Mouse (Mus musculus) myocyte (in vitro differentiated cells): Measurements from ENCODE around the gene Cask. TPM values are rescaled to one million over a fixed set of nuclear protein-coding genes. Genes with fewer than 3 reads are reported as not detected.

Source experiments
- H3K27me3 ChIP-seq: one replicate; pipeline ENCODE4 v1.6.1; 2011; ENCODE audit not compliant: control insufficient read depth, insufficient read depth, insufficient read length
- H3K36me3 ChIP-seq: one replicate; pipeline ENCODE4 v1.6.1; 2011; ENCODE audit not compliant: control insufficient read depth, insufficient read depth
- H3K4me2 ChIP-seq: one replicate; pipeline ENCODE4 v1.6.1; 2011; ENCODE audit warnings: low read depth, control low read depth
- H3K4me3 ChIP-seq: one replicate; pipeline ENCODE4 v1.5.1; 2011; ENCODE audit warnings: mild to moderate bottlenecking, control low read depth, moderate library complexity
- H3K79me2 ChIP-seq: one replicate; pipeline ENCODE4 v1.6.1; 2011; ENCODE audit not compliant: control insufficient read depth, insufficient read depth
- H3ac ChIP-seq: one replicate; pipeline ENCODE4 v1.6.1; 2011; ENCODE audit not compliant: control insufficient read depth, insufficient read length
- CEBPB ChIP-seq: IDR thresholded peaks from 2 replicates; pipeline ENCODE4 v1.6.1; 2011; ENCODE audit warnings: mild to moderate bottlenecking, moderate library complexity; ENCODE audit not compliant: poor library complexity, insufficient read depth, severe bottlenecking
- E2F4 ChIP-seq: IDR thresholded peaks from one replicate; pipeline ENCODE4 v1.6.1; 2011; ENCODE audit warnings: mild to moderate bottlenecking, control low read depth, moderate library complexity; ENCODE audit not compliant: insufficient read depth
- MAX ChIP-seq: IDR thresholded peaks from one replicate; pipeline ENCODE4 v1.6.1; 2011; ENCODE audit warnings: low read depth, mild to moderate bottlenecking, control low read depth
- MYOD1 ChIP-seq, 3 experiments: IDR thresholded peaks; one replicate each; pipeline ENCODE4 v1.6.1; 2011; ENCODE audit warnings: control low read depth in 2 of 3, low read depth in 2 of 3, mild to moderate bottlenecking in 2 of 3, moderate library complexity in 1 of 3; ENCODE audit not compliant: insufficient read length in 2 of 3, control insufficient read depth in 1 of 3
- MYOG ChIP-seq, 3 experiments: IDR thresholded peaks; one replicate each; pipeline ENCODE4 v1.6.1; 2011; ENCODE audit warnings: control low read depth in 2 of 3, low read depth in 2 of 3, mild to moderate bottlenecking in 2 of 3; ENCODE audit not compliant: insufficient read length in 2 of 3, control insufficient read depth in 1 of 3, insufficient read depth in 1 of 3
- POLR2A ChIP-seq: IDR thresholded peaks from one replicate; pipeline ENCODE4 v1.6.1; 2011; ENCODE audit warnings: low read depth, mild to moderate bottlenecking, control low read depth, moderate library complexity; ENCODE audit not compliant: insufficient read length
- POLR2AphosphoS2 ChIP-seq: IDR thresholded peaks from one replicate; pipeline ENCODE4 v1.6.1; 2011; ENCODE audit warnings: low read depth, control low read depth; ENCODE audit not compliant: insufficient read length
- REST ChIP-seq: IDR thresholded peaks from one replicate; pipeline ENCODE4 v1.6.1; 2011; ENCODE audit warnings: mild to moderate bottlenecking, control low read depth, moderate library complexity; ENCODE audit not compliant: insufficient read depth, insufficient read length
- SRF ChIP-seq: IDR thresholded peaks from one replicate; pipeline ENCODE4 v1.6.1; 2011; ENCODE audit warnings: low read depth; ENCODE audit not compliant: control insufficient read depth, insufficient read length
- TCF12 ChIP-seq: IDR thresholded peaks from one replicate; pipeline ENCODE4 v1.6.1; 2011; ENCODE audit warnings: mild to moderate bottlenecking, control low read depth; ENCODE audit not compliant: poor library complexity, insufficient read depth, severe bottlenecking
- TCF3 ChIP-seq: IDR thresholded peaks from one replicate; pipeline ENCODE4 v1.6.1; 2011; ENCODE audit warnings: low read depth, control low read depth; ENCODE audit not compliant: insufficient read length
- USF1 ChIP-seq: IDR thresholded peaks from one replicate; pipeline ENCODE4 v1.6.1; 2011; ENCODE audit warnings: low read depth, mild to moderate bottlenecking, control low read depth, moderate library complexity
- polyA plus RNA-seq: library from polyadenylated mRNA; unstranded; fragments of >200 nt; fragmentation: generic; extraction: Trizol; gene quantifications from one replicate; pipeline ENCODE4 v1.2.1, GENCODE M21; 2012; ENCODE audit warnings: missing spikeins

Cask gene
- polyA plus RNA-seq, 1 experiment, result 12.0 TPM

- Histone ChIP-seq H3K79me2 (no peaks in the 10 kb centered on the region), H3K27me3 (no peaks in the 10 kb centered on the region), H3K36me3 (no peaks in the 10 kb centered on the region), H3ac (no peak overlapping the region), H3K4me3 (no peak overlapping the region), H3K4me2 (no peak overlapping the region)
- TF ChIP-seq SRF (no peak), MYOD1 (IDR thresholded peaks at IDR 0.05; ENCODE audit: control insufficient read depth in 1 of 3, insufficient read length in 2 of 3, low read depth in 2 of 3) (no peak), MAX (no peak), TCF3 (no peak), CEBPB (no peak), TCF12 (no peak), MYOG (IDR thresholded peaks at IDR 0.05; ENCODE audit: control insufficient read depth in 1 of 3, insufficient read depth in 1 of 3, insufficient read length in 2 of 3, low read depth in 2 of 3) (no peak), USF1 (no peak), POLR2A (no peak)
Measured at GRCm38 (mm10) chrX:13574872-13575271, 276.3 kb downstream of the Cask start.

DNA sequence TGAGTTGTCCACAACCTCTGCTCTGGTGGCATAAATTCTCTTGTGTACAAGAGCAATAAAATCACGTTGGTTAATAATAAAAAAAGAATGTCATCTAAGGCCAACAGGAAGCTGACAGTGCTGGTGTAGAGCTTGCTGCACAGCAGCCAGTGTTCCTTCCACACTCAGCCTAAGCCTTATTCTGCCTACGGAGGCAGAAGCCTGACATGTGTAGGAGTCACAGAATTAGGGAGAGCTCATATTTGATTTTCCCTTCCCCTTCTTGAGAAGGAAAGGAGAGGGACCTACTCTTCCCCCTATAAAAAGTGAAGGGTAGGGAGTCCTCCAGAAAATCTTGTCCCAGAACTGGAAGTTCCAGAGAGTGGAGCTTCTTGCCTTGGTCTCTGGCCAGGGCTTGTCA, 276.9 kb downstream of the Cask start:
- Histone ChIP-seq H3K4me3 (no peak overlapping the region), H3K79me2 (no peaks in the 10 kb centered on the region), H3K4me2 (no peak overlapping the region), H3K36me3 (no peaks in the 10 kb centered on the region), H3ac (no peak overlapping the region), H3K27me3 (no peaks in the 10 kb centered on the region)
- TF ChIP-seq MYOG (IDR thresholded peaks at IDR 0.05; ENCODE audit: control insufficient read depth in 1 of 3, insufficient read depth in 1 of 3, insufficient read length in 2 of 3, low read depth in 2 of 3) (no peak), SRF (no peak), TCF12 (no peak), POLR2AphosphoS2 (no peak), CEBPB (no peak), MYOD1 (IDR thresholded peaks at IDR 0.05; ENCODE audit: control insufficient read depth in 1 of 3, insufficient read length in 2 of 3, low read depth in 2 of 3) (no peak), MAX (no peak), POLR2A (no peak), E2F4 (no peak), TCF3 (no peak), USF1 (no peak), REST (no peak)

- H3K27me3 ChIP-seq, result no peaks in the 10 kb centered on the region
- no peaks in the 10 kb centered on the region for H3K79me2 ChIP-seq
- no peak overlapping the region for H3K4me2 ChIP-seq
- no peak overlapping the region for H3ac ChIP-seq
- peaks cover 10% of the 10 kb centered on the region for H3K36me3 ChIP-seq
- TF ChIP-seq MYOD1 (IDR thresholded peaks at IDR 0.05; ENCODE audit: control insufficient read depth in 1 of 3, insufficient read length in 2 of 3, low read depth in 2 of 3) (no peak), USF1 (no peak), E2F4 (no peak), MYOG (IDR thresholded peaks at IDR 0.05; ENCODE audit: control insufficient read depth in 1 of 3, insufficient read depth in 1 of 3, insufficient read length in 2 of 3, low read depth in 2 of 3) (no peak), SRF (no peak), POLR2A (no peak), REST (no peak), TCF12 (no peak), POLR2AphosphoS2 (no peak), MAX (no peak), TCF3 (no peak)
- H3K4me3 ChIP-seq, result no peak overlapping the region
Measured at GRCm38 (mm10) chrX:13554504-13554903, 296.7 kb downstream of the Cask start.

GRCm38 (mm10) chrX:13552288-13552687, 298.9 kb downstream of the Cask start:
- Histone ChIP-seq H3K79me2 (no peaks in the 10 kb centered on the region), H3K27me3 (no peaks in the 10 kb centered on the region), H3ac (no peak overlapping the region), H3K4me3 (no peak overlapping the region), H3K36me3 (peaks cover 7% of the 10 kb centered on the region), H3K4me2 (no peak overlapping the region)
- TF ChIP-seq TCF12, result no peak
- TF ChIP-seq E2F4, result no peak
- no peak for TF ChIP-seq MAX
- TF ChIP-seq USF1, result no peak

GRCm38 (mm10) chrX:13551566-13551965, 299.6 kb downstream of the Cask start:
- Histone ChIP-seq H3ac (no peak overlapping the region), H3K79me2 (no peaks in the 10 kb centered on the region), H3K4me3 (no peak overlapping the region), H3K36me3 (peaks cover 7% of the 10 kb centered on the region), H3K4me2 (no peak overlapping the region), H3K27me3 (no peaks in the 10 kb centered on the region)
- TF ChIP-seq CEBPB (no peak), TCF3 (no peak), USF1 (no peak), SRF (no peak), POLR2A (no peak), REST (no peak), POLR2AphosphoS2 (no peak), TCF12 (no peak), MAX (no peak), MYOD1 (IDR thresholded peaks at IDR 0.05; ENCODE audit: control insufficient read depth in 1 of 3, insufficient read length in 2 of 3, low read depth in 2 of 3) (no peak), E2F4 (no peak), MYOG (IDR thresholded peaks at IDR 0.05; ENCODE audit: control insufficient read depth in 1 of 3, insufficient read depth in 1 of 3, insufficient read length in 2 of 3, low read depth in 2 of 3) (no peak)
